ENCODE assay signal across 11 mouse cellular contexts in the genomic region with DNA sequence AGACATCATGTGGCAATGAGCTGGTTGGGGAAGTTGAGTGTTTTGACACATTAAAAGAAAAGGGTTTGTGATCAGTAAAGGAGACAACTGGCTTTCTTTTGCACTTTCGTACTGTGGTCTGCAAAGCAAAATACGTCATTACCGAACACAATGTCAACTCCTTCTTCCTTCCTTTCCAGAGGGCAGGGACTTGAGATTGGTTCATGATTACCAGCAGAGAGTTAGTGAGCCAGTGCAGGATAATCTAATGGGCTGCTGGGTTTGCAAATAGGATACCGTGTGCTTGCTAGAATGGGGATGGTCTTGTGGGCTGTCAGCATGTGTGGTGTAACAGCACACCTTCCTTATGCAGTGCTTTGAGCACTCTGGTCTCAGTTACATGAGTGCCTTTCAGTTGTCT. TPM values are rescaled to one million over a fixed set of nuclear protein-coding genes. Genes with fewer than 3 reads are reported as not detected.
DNase-seq lines count a peak whose midpoint lies in the region; ATAC-seq and TF ChIP-seq lines count a peak whose summit lies in the region.
"Had no signal": no experiment of that assay in that cellular context is flagged by ENCODE, and none has a peak within 500 bp of the region (broad histone marks: within the 10 kb centered on the region; RNA-seq: fewer than 3 reads in every experiment).

No protein-coding gene starts in this region.

- no peak overlapping the region for H3K27ac ChIP-seq in heart, embryonic 10.5 days
- H3K27ac ChIP-seq in layer of hippocampus, adult 2 months = peak overlapping the region; percentile 64; the same call in 1 of the 2 replicates
- H3K27ac ChIP-seq in cortical plate, adult 2 months (ENCODE audit: insufficient read depth, low read length) = 0 out of 2 replicates have a peak overlapping the region, but pooled peaks have one; percentile 4
- H3K27ac ChIP-seq: midbrain, embryonic 12.5 days had no signal

- no peak overlapping the region for H3K4me3 ChIP-seq in heart, embryonic 10.5 days
- H3K4me3 ChIP-seq in layer of hippocampus, adult 2 months = no peak overlapping the region
- H3K4me3 ChIP-seq in cortical plate, adult 2 months (ENCODE audit: insufficient read depth, low read length) = no peak overlapping the region
- H3K4me3 ChIP-seq: midbrain, embryonic 12.5 days had no signal

- no peaks in the 10 kb centered on the region for H3K27me3 ChIP-seq in heart, embryonic 10.5 days (ENCODE audit: insufficient read depth, poor library complexity, severe bottlenecking)
- H3K27me3 ChIP-seq: midbrain, embryonic 12.5 days; Patski had no signal

- H3K9me3 ChIP-seq in heart, embryonic 10.5 days = no peaks in the 10 kb centered on the region
- H3K9me3 ChIP-seq: midbrain, embryonic 12.5 days had no signal

- peak; percentile 74 for ATAC-seq in megakaryocyte, adult 5-6 weeks (ENCODE audit: poor library complexity, severe bottlenecking)
- ATAC-seq: Patski had no signal

- WGBS in heart, embryonic 10.5 days = 47% methylated on average over 4 of the region's 4 CpGs

- H3K4me1 ChIP-seq in heart, embryonic 10.5 days = peaks cover 57% of the 10 kb centered on the region
- peaks cover 29% of the 10 kb centered on the region for H3K4me1 ChIP-seq in cortical plate, adult 2 months (ENCODE audit: control insufficient read depth, insufficient read depth, low read length)

- H3K36me3 ChIP-seq in heart, embryonic 10.5 days = peaks cover 14% of the 10 kb centered on the region

- DNase-seq in heart, adult 11 months = peak; percentile 93
- no peak for DNase-seq in heart, embryonic 10.5 days (ENCODE audit: low spot score)
- DNase-seq in layer of hippocampus, adult 2 months (ENCODE audit: low spot score in 2 of 2) = no peak
- DNase-seq in layer of hippocampus, adult 9-11 months = no peak
- no peak for DNase-seq in thymus, postnatal 0 days (ENCODE audit: low spot score)
- DNase-seq in T-cell, adult 2 months (ENCODE audit: low spot score) = no peak
- DNase-seq: thymus, adult 2 months had no signal

- no peak for TF ChIP-seq CTCF in layer of hippocampus, adult 2 months (conservative IDR thresholded peaks at IDR 0.05)
- no peak for TF ChIP-seq CTCF in cortical plate, adult 2 months (IDR thresholded peaks at IDR 0.05; ENCODE audit: extremely low read depth, insufficient read depth, low read length)

- no peak for TF ChIP-seq POLR2A in cortical plate, adult 2 months (IDR thresholded peaks at IDR 0.05; ENCODE audit: extremely low read depth, insufficient read depth, low read length)

RNA-seq across cellular contexts. Expression of a gene that starts 8.1 kb away (rescaled TPM):
- 14.6 and 18.9 TPM in 2 replicates for polyA plus RNA-seq in heart, embryonic 10.5 days (2016; fragmentation: Nextera tagmentation; extraction: Ambion mirVana)
- 100 to 1,000 TPM; 204 to 207 TPM for total RNA-seq in layer of hippocampus, adult 2 months (2021)
- polyA plus RNA-seq in cortical plate, adult 2 months (2012; rRNA removed) = 59.1 and 63.5 TPM in 2 replicates
- total RNA-seq in megakaryocyte, adult 5-6 weeks (2015) = 24.9 and 28.3 TPM in 2 replicates
- total RNA-seq in megakaryocyte, adult 5-6 weeks (2017) = 17.8 and 25.3 TPM in 2 replicates
- 6.2 and 7.0 TPM in 2 replicates for polyA plus RNA-seq in thymus, postnatal 0 days (2015; fragmentation: Nextera tagmentation; extraction: Ambion mirVana)
